Mouse (Mus musculus): ENCODE measurements at regions not wholly inside any gene's neighbourhood (a gene's known extent, or its start where the extent isn't known, plus 50 kb on each side); places are given as distances from the start of the nearest gene placed in this dataset.

GRCm38 (mm10) chr12:36943903-36944302, 164.4 kb upstream of the Meox2 start:
- no peak overlapping the region for H3K4me3 ChIP-seq (replicated peaks)
- H3K27me3 ChIP-seq (replicated peaks) = no peaks in the 10 kb centered on the region
- H3K27ac ChIP-seq (replicated peaks) = no peak overlapping the region
- ATAC-seq (ENCODE audit: low FRiP score) = no peak
- 87% methylated on average over 1 of the region's 1 CpGs for WGBS
- H3K9me3 ChIP-seq (replicated peaks) = no peaks in the 10 kb centered on the region; the same call in 1 of the 2 replicates
- no peaks in the 10 kb centered on the region for H3K36me3 ChIP-seq
- no peaks in the 10 kb centered on the region for H3K4me1 ChIP-seq
- H3K4me2 ChIP-seq = no peak overlapping the region
- no peak overlapping the region for H3K9ac ChIP-seq (replicated peaks)

DNA sequence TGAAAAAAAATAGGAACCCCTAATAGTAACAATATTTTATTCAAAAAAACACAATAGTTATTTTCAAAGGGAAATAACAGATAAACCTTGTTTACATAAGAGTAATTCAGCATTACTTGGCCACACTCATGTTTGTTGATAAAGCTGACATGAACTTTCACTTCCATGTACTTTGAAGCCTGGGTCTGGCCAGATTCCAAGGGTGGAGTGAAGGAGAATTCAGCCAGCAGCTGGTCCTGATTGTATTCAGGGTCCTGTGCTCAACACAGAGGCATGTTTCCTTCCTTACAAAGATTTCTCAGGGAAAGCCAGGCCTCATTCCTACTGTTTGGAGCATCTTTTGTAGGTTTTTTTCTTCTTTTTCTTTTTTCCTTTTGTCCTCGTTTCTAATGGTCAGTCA, 162.4 kb upstream of the Meox2 start:
- Histone ChIP-seq H3K27ac (replicated peaks) (no peak overlapping the region), H3K4me2 (no peak overlapping the region), H3K9me3 (replicated peaks) (no peaks in the 10 kb centered on the region), H3K36me3 (no peaks in the 10 kb centered on the region), H3K4me1 (no peaks in the 10 kb centered on the region), H3K4me3 (replicated peaks) (no peak overlapping the region), H3K9ac (replicated peaks) (no peak overlapping the region), H3K27me3 (replicated peaks) (no peaks in the 10 kb centered on the region)
- WGBS = 48% methylated on average over 1 of the region's 1 CpGs
- no peak for ATAC-seq (ENCODE audit: low FRiP score)

GRCm38 (mm10) chr12:36947902-36948301, 160.4 kb upstream of the Meox2 start:
- H3K27me3 ChIP-seq (replicated peaks) = no peaks in the 10 kb centered on the region
- H3K36me3 ChIP-seq = no peaks in the 10 kb centered on the region
- H3K9ac ChIP-seq (replicated peaks) = no peak overlapping the region
- no peak overlapping the region for H3K4me2 ChIP-seq
- no peak overlapping the region for H3K4me3 ChIP-seq (replicated peaks)
- H3K9me3 ChIP-seq (replicated peaks) = no peaks in the 10 kb centered on the region
- 49% methylated on average over 3 of the region's 3 CpGs for WGBS
- H3K27ac ChIP-seq (replicated peaks) = no peak overlapping the region
- ATAC-seq (ENCODE audit: low FRiP score) = no peak
- H3K4me1 ChIP-seq = no peaks in the 10 kb centered on the region

GRCm38 (mm10) chr12:36949096-36949738, 159.1 kb upstream of the Meox2 start:
- no peaks in the 10 kb centered on the region for H3K36me3 ChIP-seq
- no peak for ATAC-seq (ENCODE audit: low FRiP score)
- WGBS = 81% methylated on average over 2 of the region's 2 CpGs

GRCm38 (mm10) chr12:36974432-36975094, 133.8 kb upstream of the Meox2 start:
- no peak for ATAC-seq (ENCODE audit: low FRiP score)
- no peak overlapping the region for H3K4me3 ChIP-seq (replicated peaks)
- no peaks in the 10 kb centered on the region for H3K9me3 ChIP-seq (replicated peaks)
- no peak overlapping the region for H3K9ac ChIP-seq (replicated peaks)
- H3K36me3 ChIP-seq = no peaks in the 10 kb centered on the region
- 87% methylated on average over 3 of the region's 3 CpGs for WGBS
- no peak overlapping the region for H3K4me2 ChIP-seq
- H3K4me1 ChIP-seq = no peaks in the 10 kb centered on the region
- no peaks in the 10 kb centered on the region for H3K27me3 ChIP-seq (replicated peaks)
- no peak overlapping the region for H3K27ac ChIP-seq (replicated peaks)

More at GRCm38 (mm10) chr12:36949096-36949738, 159.1 kb upstream of the Meox2 start:
- H3K9me3 ChIP-seq (replicated peaks) = no peaks in the 10 kb centered on the region
- no peak overlapping the region for H3K4me3 ChIP-seq (replicated peaks)
- H3K27me3 ChIP-seq (replicated peaks) = no peaks in the 10 kb centered on the region
- no peak overlapping the region for H3K27ac ChIP-seq (replicated peaks)
- H3K4me1 ChIP-seq = no peaks in the 10 kb centered on the region
- H3K9ac ChIP-seq (replicated peaks) = no peak overlapping the region
- H3K4me2 ChIP-seq = no peak overlapping the region

DNA sequence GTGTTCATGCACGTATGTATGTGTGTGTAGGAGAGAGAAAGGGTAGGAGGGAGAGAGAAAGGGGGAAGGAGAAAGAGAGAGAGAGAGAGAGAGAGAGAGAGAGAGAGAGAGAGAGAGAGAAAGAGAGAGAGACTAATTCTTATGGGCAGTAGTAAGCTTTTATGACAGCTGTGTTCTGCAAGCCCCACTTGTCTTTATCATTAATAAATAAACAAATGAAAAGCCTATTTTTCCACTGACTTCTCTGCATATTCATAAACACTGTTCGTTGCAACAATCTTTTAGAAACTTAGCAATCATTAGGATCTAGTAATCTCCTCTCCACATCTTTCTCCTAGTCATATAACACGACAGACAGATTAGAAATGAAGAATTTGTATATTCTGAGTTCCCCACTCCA, 131.2 kb upstream of the Meox2 start:
- Histone ChIP-seq H3K4me3 (replicated peaks) (no peak overlapping the region), H3K36me3 (no peaks in the 10 kb centered on the region), H3K27me3 (replicated peaks) (no peaks in the 10 kb centered on the region), H3K9ac (replicated peaks) (no peak overlapping the region), H3K27ac (replicated peaks) (no peak overlapping the region), H3K4me2 (no peak overlapping the region), H3K4me1 (no peaks in the 10 kb centered on the region), H3K9me3 (replicated peaks) (no peaks in the 10 kb centered on the region)
- WGBS = 79% methylated on average over 3 of the region's 3 CpGs
- no peak for ATAC-seq (ENCODE audit: low FRiP score)

- H3K27ac ChIP-seq (replicated peaks) = no peak overlapping the region
- no peak overlapping the region for H3K9ac ChIP-seq (replicated peaks)
- no peaks in the 10 kb centered on the region for H3K9me3 ChIP-seq (replicated peaks)
- H3K4me3 ChIP-seq (replicated peaks) = no peak overlapping the region
- ATAC-seq (ENCODE audit: low FRiP score) = no peak
- no peaks in the 10 kb centered on the region for H3K4me1 ChIP-seq
- 82% methylated on average over 4 of the region's 4 CpGs for WGBS
- no peaks in the 10 kb centered on the region for H3K27me3 ChIP-seq (replicated peaks)
- H3K36me3 ChIP-seq = no peaks in the 10 kb centered on the region
- no peak overlapping the region for H3K4me2 ChIP-seq
Observed at GRCm38 (mm10) chr12:36991135-36991534, 117.2 kb upstream of the Meox2 start.

DNA sequence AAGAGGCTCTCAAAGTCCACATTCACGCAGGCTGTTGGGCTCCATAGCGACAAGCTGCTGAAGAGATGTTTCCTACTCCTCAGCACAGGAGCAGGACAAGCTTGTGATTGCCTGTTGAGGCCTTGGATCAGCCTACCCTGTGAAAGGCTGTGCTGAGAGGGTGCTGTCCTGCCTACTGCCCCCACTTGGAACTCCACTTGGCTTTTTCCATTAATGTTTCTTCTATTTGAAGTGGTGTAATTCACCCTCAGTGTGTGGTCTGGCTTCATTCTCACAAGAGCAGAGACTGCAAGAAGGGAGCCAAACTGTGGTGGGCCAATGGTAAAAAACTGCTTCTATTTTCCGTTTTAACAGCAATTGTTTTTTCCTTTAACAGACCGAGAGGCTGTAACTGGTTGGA, 116.4 kb upstream of the Meox2 start:
- no peaks in the 10 kb centered on the region for H3K27me3 ChIP-seq (replicated peaks)

GRCm38 (mm10) chr12:37001401-37001800, 106.9 kb upstream of the Meox2 start:
- WGBS = 77% methylated on average over 3 of the region's 3 CpGs
- Histone ChIP-seq H3K36me3 (no peaks in the 10 kb centered on the region), H3K9me3 (replicated peaks) (no peaks in the 10 kb centered on the region), H3K27ac (replicated peaks) (no peak overlapping the region), H3K4me1 (no peaks in the 10 kb centered on the region), H3K4me2 (no peak overlapping the region), H3K27me3 (replicated peaks) (no peaks in the 10 kb centered on the region), H3K9ac (replicated peaks) (no peak overlapping the region), H3K4me3 (replicated peaks) (no peak overlapping the region)
- ATAC-seq (ENCODE audit: low FRiP score) = no peak

More for the DNA sequence above, 116.4 kb upstream of the Meox2 start:
- Histone ChIP-seq H3K9ac (replicated peaks) (no peak overlapping the region), H3K4me3 (replicated peaks) (no peak overlapping the region), H3K27ac (replicated peaks) (no peak overlapping the region), H3K4me1 (no peaks in the 10 kb centered on the region), H3K4me2 (no peak overlapping the region), H3K36me3 (no peaks in the 10 kb centered on the region), H3K9me3 (replicated peaks) (no peaks in the 10 kb centered on the region)
- WGBS = 74% methylated on average over 4 of the region's 4 CpGs
- no peak for ATAC-seq (ENCODE audit: low FRiP score)

DNA sequence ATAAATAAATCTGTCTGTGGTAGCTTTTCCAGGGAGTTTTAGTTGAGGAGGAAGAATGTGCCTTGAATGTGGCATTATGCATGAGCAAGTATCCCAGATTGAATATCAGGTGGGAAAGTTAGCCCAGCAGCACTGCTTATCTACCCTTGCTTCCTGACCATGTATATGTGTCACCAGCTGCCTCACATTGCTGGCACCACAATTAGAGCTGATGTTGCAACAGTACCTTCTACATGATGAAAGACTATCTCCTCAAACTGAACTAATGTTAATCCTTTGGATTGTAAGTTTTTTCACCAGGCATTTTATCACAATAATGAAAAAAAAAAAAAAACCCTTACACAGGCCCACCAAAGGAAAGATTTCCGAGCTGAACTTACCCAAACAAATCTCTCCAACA, 103.1 kb upstream of the Meox2 start:
- 82% methylated on average over 1 of the region's 1 CpGs for WGBS
- Histone ChIP-seq H3K9me3 (replicated peaks) (no peaks in the 10 kb centered on the region), H3K27ac (replicated peaks) (no peak overlapping the region), H3K9ac (replicated peaks) (no peak overlapping the region), H3K27me3 (replicated peaks) (no peaks in the 10 kb centered on the region), H3K4me3 (replicated peaks) (no peak overlapping the region), H3K4me2 (no peak overlapping the region), H3K36me3 (no peaks in the 10 kb centered on the region), H3K4me1 (no peaks in the 10 kb centered on the region)
- ATAC-seq (ENCODE audit: low FRiP score) = no peak

DNA sequence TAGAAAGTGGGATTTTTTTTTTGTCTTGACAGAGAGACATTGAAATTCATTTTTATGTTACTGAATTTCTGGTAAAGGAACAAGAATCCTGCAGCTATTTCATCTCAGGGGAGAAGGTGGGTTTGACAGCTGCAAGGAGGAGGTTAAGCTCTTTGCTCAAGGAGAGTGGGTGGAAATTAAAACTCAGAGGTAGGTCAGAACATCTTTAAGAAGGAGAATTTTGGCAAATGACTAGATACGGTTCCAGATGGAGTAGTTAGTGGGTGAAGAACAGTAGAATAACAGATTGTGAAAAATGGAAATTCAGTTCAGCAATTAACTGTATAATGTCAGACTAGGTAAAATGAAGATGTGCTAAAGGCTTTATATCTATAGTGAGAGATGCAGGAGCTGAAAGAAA, 98.0 kb upstream of the Meox2 start:
- WGBS = 79% methylated on average over 1 of the region's 1 CpGs
- Histone ChIP-seq H3K27me3 (replicated peaks) (no peaks in the 10 kb centered on the region), H3K9ac (replicated peaks) (no peak overlapping the region), H3K27ac (replicated peaks) (no peak overlapping the region), H3K4me1 (no peaks in the 10 kb centered on the region), H3K36me3 (no peaks in the 10 kb centered on the region), H3K9me3 (replicated peaks) (no peaks in the 10 kb centered on the region), H3K4me2 (no peak overlapping the region), H3K4me3 (replicated peaks) (no peak overlapping the region)
- no peak for ATAC-seq (ENCODE audit: low FRiP score)

- H3K27ac ChIP-seq (replicated peaks) = no peak overlapping the region
- H3K4me2 ChIP-seq = no peak overlapping the region
- no peaks in the 10 kb centered on the region for H3K27me3 ChIP-seq (replicated peaks)
- H3K4me1 ChIP-seq = no peaks in the 10 kb centered on the region
- no peak for ATAC-seq (ENCODE audit: low FRiP score)
- H3K4me3 ChIP-seq (replicated peaks) = no peak overlapping the region
- 65% methylated on average over 4 of the region's 4 CpGs for WGBS
- no peaks in the 10 kb centered on the region for H3K9me3 ChIP-seq (replicated peaks)
- H3K9ac ChIP-seq (replicated peaks) = no peak overlapping the region
- H3K36me3 ChIP-seq = no peaks in the 10 kb centered on the region
Observed at GRCm38 (mm10) chr12:37014401-37014800, 93.9 kb upstream of the Meox2 start.

All from neural tube, embryonic 15.5 days (tissue).